Comparison of ENCODE assay signal across 19 mouse cellular contexts in the genomic region with DNA sequence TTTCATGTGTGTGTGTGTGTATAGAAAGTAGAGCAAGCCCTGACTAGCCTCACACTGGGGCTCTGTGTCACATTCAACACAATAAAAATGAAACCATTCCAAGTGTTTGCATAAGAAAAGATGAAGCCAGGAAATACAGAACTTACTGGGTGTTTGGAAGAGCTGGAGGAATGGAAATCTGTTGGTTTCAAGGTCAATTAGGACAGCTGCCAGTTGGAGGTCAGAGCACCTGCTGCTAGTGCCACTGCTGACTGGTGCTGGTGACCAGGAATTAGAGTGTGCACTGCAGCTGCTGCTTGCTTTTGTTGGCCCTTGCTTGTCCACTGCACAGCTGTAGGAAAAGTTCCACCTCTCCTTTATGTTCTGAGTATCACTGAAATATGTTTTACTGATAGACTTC.
A peak's percentile ranks its signal among the peaks of the same experiment; 100 is the strongest.
DNase-seq lines count a peak whose midpoint lies in the region; ATAC-seq and TF ChIP-seq lines count a peak whose summit lies in the region.
"Had no signal": no experiment of that assay in that cellular context is flagged by ENCODE, and none has a peak within 500 bp of the region (broad histone marks: within the 10 kb centered on the region; RNA-seq: fewer than 3 reads in every experiment).

No protein-coding gene starts in this region.

- no peaks in the 10 kb centered on the region for H3K79me2 ChIP-seq in liver, adult 2 months (ENCODE audit: control insufficient read depth, insufficient read depth, low read length)

- no peak for TF ChIP-seq CTCF in liver, adult 2 months (IDR thresholded peaks at IDR 0.05; ENCODE audit: low read depth, low read length)
- no peak for TF ChIP-seq CTCF in liver, postnatal 0 days (IDR thresholded peaks at IDR 0.05; ENCODE audit: low read depth)

- no peak overlapping the region for H3K4me3 ChIP-seq in forebrain, embryonic 14.5 days (ENCODE audit: low read depth, low read length)
- H3K4me3 ChIP-seq in forebrain, embryonic 12.5 days (replicated peaks), result no peak overlapping the region
- no peak overlapping the region for H3K4me3 ChIP-seq in liver, adult 2 months (ENCODE audit: insufficient read depth, low read depth, low read length)
- no peak overlapping the region for H3K4me3 ChIP-seq in liver, postnatal 0 days (ENCODE audit: low read depth, low read length)
- no peak overlapping the region for H3K4me3 ChIP-seq in stomach, embryonic 16.5 days (replicated peaks; ENCODE audit: low read length)
- H3K4me3 ChIP-seq: gastrocnemius, adult 2 months; heart, embryonic 10.5 days; hindbrain, embryonic 12.5 days; liver, embryonic 12.5 days had no signal

- TF ChIP-seq EP300 in liver, postnatal 0 days (IDR thresholded peaks at IDR 0.05; ENCODE audit: low read depth), result no peak

- H3K9ac ChIP-seq in forebrain, embryonic 14.5 days (ENCODE audit: low read length), result no peak overlapping the region
- no peak overlapping the region for H3K9ac ChIP-seq in forebrain, embryonic 12.5 days
- no peak overlapping the region for H3K9ac ChIP-seq in liver, adult 2 months (ENCODE audit: low read depth, low read length)
- no peak overlapping the region for H3K9ac ChIP-seq in liver, postnatal 0 days (replicated peaks)
- H3K9ac ChIP-seq in stomach, embryonic 16.5 days (ENCODE audit: low read length), result no peak overlapping the region
- H3K9ac ChIP-seq: hindbrain, embryonic 12.5 days; liver, embryonic 12.5 days had no signal

- intact Hi-C loops in left cerebral cortex, postnatal 25 days (cut with DNase I), result no loop called here

- no peaks in the 10 kb centered on the region for H3K9me3 ChIP-seq in forebrain, embryonic 14.5 days (replicated peaks; ENCODE audit: control insufficient read depth, low read length)
- no peaks in the 10 kb centered on the region for H3K9me3 ChIP-seq in forebrain, embryonic 12.5 days
- H3K9me3 ChIP-seq in liver, postnatal 0 days (ENCODE audit: low read length), result peaks cover 2% of the 10 kb centered on the region; the same call in 1 of the 2 replicates
- H3K9me3 ChIP-seq in stomach, embryonic 16.5 days (replicated peaks; ENCODE audit: control insufficient read depth, low read length), result no peaks in the 10 kb centered on the region; the same call in 1 of the 2 replicates
- H3K9me3 ChIP-seq: heart, embryonic 10.5 days; hindbrain, embryonic 12.5 days had no signal

- ATAC-seq in forebrain, embryonic 14.5 days, result no peak
- no peak for ATAC-seq in forebrain, embryonic 12.5 days (ENCODE audit: low FRiP score)
- ATAC-seq in liver, postnatal 0 days, result no peak
- no peak for ATAC-seq in stomach, embryonic 16.5 days (ENCODE audit: insufficient read depth, low FRiP score)
- ATAC-seq: intestine, embryonic 16.5 days; liver, embryonic 12.5 days; midbrain, embryonic 16.5 days; Patski had no signal

- no peaks in the 10 kb centered on the region for H3K27me3 ChIP-seq in forebrain, embryonic 14.5 days (replicated peaks; ENCODE audit: control insufficient read depth, insufficient read depth, low read length)
- H3K27me3 ChIP-seq in forebrain, embryonic 12.5 days, result no peaks in the 10 kb centered on the region
- no peaks in the 10 kb centered on the region for H3K27me3 ChIP-seq in liver, adult 2 months (ENCODE audit: control insufficient read depth, insufficient read depth, low read length)
- H3K27me3 ChIP-seq in liver, postnatal 0 days (ENCODE audit: insufficient read depth, low read length), result no peaks in the 10 kb centered on the region
- no peaks in the 10 kb centered on the region for H3K27me3 ChIP-seq in stomach, embryonic 16.5 days (ENCODE audit: control insufficient read depth, insufficient read depth, low read length)
- H3K27me3 ChIP-seq: hindbrain, embryonic 12.5 days; liver, embryonic 12.5 days; Patski had no signal

- H3K4me2 ChIP-seq in forebrain, embryonic 14.5 days (ENCODE audit: low read length), result no peak overlapping the region
- H3K4me2 ChIP-seq in forebrain, embryonic 12.5 days, result no peak overlapping the region
- H3K4me2 ChIP-seq in liver, postnatal 0 days (ENCODE audit: low read depth, low read length), result no peak overlapping the region
- no peak overlapping the region for H3K4me2 ChIP-seq in stomach, embryonic 16.5 days (ENCODE audit: low read depth, low read length)
- H3K4me2 ChIP-seq: hindbrain, embryonic 12.5 days; liver, embryonic 12.5 days had no signal

- peak; percentile 33 for DNase-seq in forebrain, embryonic 14.5 days (ENCODE audit: low spot score)
- peak; percentile 88 for DNase-seq in liver, adult 2 months (ENCODE audit: extremely low read depth, low read depth, low spot score)
- DNase-seq in liver, postnatal 0 days, result no peak
- peak; percentile 33 for DNase-seq in adipocyte (ENCODE audit: low spot score)
- no peak for DNase-seq in left cerebral cortex, postnatal 25 days (ENCODE audit: low spot score in 2 of 2)
- no peak for DNase-seq in urinary bladder, adult 2 months (ENCODE audit: low spot score)
- DNase-seq: gastrocnemius, adult 2 months; heart, postnatal 10 days; right cerebral cortex, postnatal 14 days; thymus, postnatal 25 days had no signal

- no peak overlapping the region for H3K27ac ChIP-seq in forebrain, embryonic 14.5 days (ENCODE audit: low read depth, low read length)
- H3K27ac ChIP-seq in forebrain, embryonic 12.5 days, result no peak overlapping the region
- no peak overlapping the region for H3K27ac ChIP-seq in liver, adult 2 months (replicated peaks; ENCODE audit: insufficient read depth, low read depth, low read length)
- H3K27ac ChIP-seq in liver, postnatal 0 days (ENCODE audit: low read depth), result no peak overlapping the region
- H3K27ac ChIP-seq in stomach, embryonic 16.5 days (ENCODE audit: low read length), result 0 out of 2 replicates have a peak overlapping the region, but pooled peaks have one; percentile 21
- H3K27ac ChIP-seq: gastrocnemius, adult 2 months; heart, embryonic 10.5 days; hindbrain, embryonic 12.5 days; kidney, postnatal 0 days; liver, embryonic 12.5 days had no signal

- TF ChIP-seq POLR2A in liver, adult 2 months (IDR thresholded peaks at IDR 0.05; ENCODE audit: extremely low read depth, insufficient read depth, low read length), result no peak

- no peaks in the 10 kb centered on the region for H3K36me3 ChIP-seq in forebrain, embryonic 14.5 days (ENCODE audit: control insufficient read depth, insufficient read depth, low read length)
- no peaks in the 10 kb centered on the region for H3K36me3 ChIP-seq in forebrain, embryonic 12.5 days (replicated peaks)
- no peaks in the 10 kb centered on the region for H3K36me3 ChIP-seq in liver, adult 2 months (ENCODE audit: control insufficient read depth, insufficient read depth, low read length)
- H3K36me3 ChIP-seq in liver, postnatal 0 days (replicated peaks; ENCODE audit: insufficient read depth, low read length), result no peaks in the 10 kb centered on the region
- H3K36me3 ChIP-seq in stomach, embryonic 16.5 days (ENCODE audit: control insufficient read depth, insufficient read depth, low read length), result no peaks in the 10 kb centered on the region
- H3K36me3 ChIP-seq: heart, embryonic 10.5 days; hindbrain, embryonic 12.5 days; liver, embryonic 12.5 days had no signal

- H3K4me1 ChIP-seq in forebrain, embryonic 14.5 days (ENCODE audit: control insufficient read depth, insufficient read depth, low read length), result no peaks in the 10 kb centered on the region
- H3K4me1 ChIP-seq in forebrain, embryonic 12.5 days, result no peaks in the 10 kb centered on the region
- H3K4me1 ChIP-seq in liver, adult 2 months (ENCODE audit: control insufficient read depth, insufficient read depth, low read length), result peaks cover 9% of the 10 kb centered on the region
- peaks cover 4% of the 10 kb centered on the region; the same call in 1 of the 2 replicates for H3K4me1 ChIP-seq in liver, postnatal 0 days (ENCODE audit: insufficient read depth)
- H3K4me1 ChIP-seq in stomach, embryonic 16.5 days (ENCODE audit: control insufficient read depth, insufficient read depth, low read length), result peaks cover 8% of the 10 kb centered on the region; the same call in 1 of the 2 replicates
- H3K4me1 ChIP-seq: hindbrain, embryonic 12.5 days had no signal

Comparison
In these comparisons a context has a peak if more than half of its experiments do, and no peak if none do; other contexts are left out.
1. DNase-seq: peak in forebrain, embryonic 14.5 days (single experiment), liver, adult 2 months (single experiment) and adipocyte (single experiment); none in liver, postnatal 0 days (single experiment), left cerebral cortex, postnatal 25 days (0 of 2) and urinary bladder, adult 2 months (single experiment).